Mouse (Mus musculus) frontal cortex, postnatal 10 days (tissue): ENCODE measurements around the gene Plekha7.

Experiments
- DNase-seq, 2 experiments: peaks; one replicate each; pipeline ENCODE4 v3.0.0; 2022; ENCODE audit warnings: low spot score in 2 of 2, mixed read lengths in 1 of 2

The Plekha7 gene

GRCm38 (mm10) chr7:116251516-116251915 is 56.7 kb downstream of the Plekha7 start:
- DNase-seq: no peak

- DNase-seq: no peak
Measured at GRCm38 (mm10) chr7:116248536-116248935, 59.6 kb downstream of the Plekha7 start.

- DNase-seq: no peak
Measured at GRCm38 (mm10) chr7:116247377-116247729, 60.8 kb downstream of the Plekha7 start.

DNA sequence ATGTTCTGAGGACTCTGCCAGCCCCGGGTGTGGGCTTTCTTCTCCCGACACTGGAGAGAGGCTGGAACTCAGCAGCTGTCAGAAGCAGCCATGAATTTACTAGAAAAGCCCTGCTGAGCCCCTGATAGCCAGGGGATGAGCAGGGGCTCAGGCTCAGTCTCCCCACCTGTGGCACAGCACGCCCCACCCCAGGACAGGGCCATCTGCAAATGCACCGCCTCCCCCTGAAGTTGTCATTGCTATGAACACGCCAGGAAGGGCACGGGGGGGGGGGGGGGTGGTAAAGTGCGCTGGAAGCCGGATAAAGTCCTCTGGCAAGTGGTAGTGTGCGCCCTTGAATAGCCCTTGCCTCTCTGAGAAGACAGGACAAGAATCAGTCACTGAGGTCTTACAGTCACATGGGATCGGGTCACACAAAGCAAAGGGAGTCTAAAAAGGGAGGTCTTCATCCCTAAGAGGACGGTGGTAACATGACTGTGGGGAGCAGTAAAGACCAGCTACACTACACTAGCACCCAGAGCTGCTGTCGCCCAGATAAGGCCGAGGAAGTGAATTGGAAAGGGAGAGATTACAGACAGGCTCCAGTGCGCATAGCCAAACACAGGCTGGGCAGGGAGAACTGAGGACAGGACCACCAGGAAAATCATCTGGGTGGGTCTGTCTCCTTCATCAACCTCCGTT is 61.3 kb downstream of the Plekha7 start:
- DNase-seq: no peak

GRCm38 (mm10) chr7:116245815-116246695 is 62.1 kb downstream of the Plekha7 start:
- DNase-seq: no peak

DNA sequence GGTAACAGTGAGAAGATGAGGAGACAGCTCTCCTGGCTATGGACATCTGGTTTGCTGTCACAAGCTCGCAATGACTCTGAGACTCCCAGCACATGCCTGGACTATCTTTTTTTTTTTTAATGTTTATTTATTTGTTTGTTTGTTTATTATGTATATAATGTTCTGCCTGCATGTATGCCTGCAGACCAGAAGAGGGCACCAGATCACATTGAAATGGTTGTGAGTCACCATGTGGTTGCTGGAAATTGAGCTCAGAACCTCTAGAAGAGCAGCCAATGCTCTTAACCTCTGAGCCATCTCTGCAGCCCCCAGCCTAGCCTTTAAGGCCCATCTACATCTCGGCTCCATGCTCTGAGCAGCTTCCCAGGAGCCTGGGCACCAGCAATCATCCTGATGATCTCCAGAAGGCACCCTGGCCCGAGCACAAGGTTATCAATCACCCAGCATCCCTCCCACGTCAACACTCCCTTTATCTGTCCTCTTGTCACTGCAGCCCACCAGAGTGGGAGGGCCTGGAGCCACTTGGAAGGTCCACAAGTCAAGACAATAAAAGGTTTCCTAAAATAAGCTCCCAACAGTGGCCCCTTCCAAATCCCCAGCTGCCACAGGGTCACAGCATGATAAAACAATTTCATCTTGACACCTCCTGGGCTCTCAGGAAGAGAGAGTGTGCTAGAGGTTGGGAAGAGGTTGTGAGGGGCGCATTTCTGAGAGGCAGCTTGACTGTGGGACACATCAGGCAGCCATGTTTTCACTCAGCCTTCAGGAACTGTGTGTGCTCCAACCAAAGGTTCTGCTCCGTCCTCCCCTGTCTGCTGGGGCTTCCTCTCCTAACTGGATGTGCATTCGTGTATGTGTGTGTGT is 63.6 kb downstream of the Plekha7 start:
- no peak for DNase-seq

GRCm38 (mm10) chr7:116242810-116243209 is 65.4 kb downstream of the Plekha7 start:
- DNase-seq: no peak

GRCm38 (mm10) chr7:116241601-116242000 is 66.6 kb downstream of the Plekha7 start:
- no peak for DNase-seq

DNA sequence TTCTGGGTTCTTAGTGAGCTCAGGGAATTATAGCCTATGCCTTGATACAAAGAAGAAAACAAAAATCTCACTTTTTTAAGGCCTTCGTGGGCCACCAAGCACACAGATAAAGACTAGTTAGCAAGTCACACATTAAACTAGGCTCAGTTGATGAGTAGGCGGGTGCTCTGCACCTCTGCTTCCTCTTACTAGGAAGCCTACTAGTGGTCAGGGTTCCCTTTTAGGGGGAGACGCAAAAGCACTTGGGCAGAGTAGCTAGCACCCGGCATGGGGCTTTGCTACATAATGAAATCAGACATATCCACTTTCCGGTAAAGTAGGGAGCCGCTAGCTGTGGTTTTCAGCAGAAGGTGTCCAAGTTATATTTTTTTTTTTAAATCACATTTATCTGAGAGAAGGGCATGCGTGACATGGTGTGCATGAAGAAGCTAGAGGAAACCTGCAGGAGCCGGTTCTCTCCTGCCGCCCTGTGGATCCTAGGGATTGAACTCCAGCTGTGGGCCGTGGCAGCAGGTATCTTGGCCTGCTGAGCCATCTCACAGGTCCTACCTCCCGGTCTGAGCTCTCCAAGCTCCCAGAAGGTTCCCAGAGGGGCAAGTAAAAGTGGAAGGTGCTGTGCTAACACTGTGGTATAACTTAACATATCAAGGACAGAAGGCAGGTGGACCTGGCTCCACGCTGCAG is 67.2 kb downstream of the Plekha7 start:
- DNase-seq: no peak

GRCm38 (mm10) chr7:116240353-116240752 is 67.8 kb downstream of the Plekha7 start:
- DNase-seq: no peak

DNA sequence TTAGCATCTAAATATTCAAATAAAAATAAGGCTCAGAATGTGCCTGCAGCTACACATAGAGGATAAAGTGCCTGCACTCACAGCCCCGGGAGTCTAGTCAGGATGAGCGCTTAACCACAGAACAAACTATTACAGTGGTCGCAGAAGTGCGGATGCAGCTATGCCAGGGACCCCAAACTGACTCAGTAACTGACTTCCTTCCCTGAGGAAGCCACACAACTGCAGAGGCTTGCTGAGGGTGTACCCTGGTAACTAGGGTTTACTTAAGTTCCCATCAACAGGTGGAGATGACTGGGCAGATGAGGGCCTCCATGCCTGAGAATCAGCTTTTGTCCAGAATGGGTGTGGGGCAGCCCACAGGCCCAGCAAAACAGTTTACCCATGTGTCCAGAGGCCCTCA is 69.9 kb downstream of the Plekha7 start:
- no peak for DNase-seq

DNA sequence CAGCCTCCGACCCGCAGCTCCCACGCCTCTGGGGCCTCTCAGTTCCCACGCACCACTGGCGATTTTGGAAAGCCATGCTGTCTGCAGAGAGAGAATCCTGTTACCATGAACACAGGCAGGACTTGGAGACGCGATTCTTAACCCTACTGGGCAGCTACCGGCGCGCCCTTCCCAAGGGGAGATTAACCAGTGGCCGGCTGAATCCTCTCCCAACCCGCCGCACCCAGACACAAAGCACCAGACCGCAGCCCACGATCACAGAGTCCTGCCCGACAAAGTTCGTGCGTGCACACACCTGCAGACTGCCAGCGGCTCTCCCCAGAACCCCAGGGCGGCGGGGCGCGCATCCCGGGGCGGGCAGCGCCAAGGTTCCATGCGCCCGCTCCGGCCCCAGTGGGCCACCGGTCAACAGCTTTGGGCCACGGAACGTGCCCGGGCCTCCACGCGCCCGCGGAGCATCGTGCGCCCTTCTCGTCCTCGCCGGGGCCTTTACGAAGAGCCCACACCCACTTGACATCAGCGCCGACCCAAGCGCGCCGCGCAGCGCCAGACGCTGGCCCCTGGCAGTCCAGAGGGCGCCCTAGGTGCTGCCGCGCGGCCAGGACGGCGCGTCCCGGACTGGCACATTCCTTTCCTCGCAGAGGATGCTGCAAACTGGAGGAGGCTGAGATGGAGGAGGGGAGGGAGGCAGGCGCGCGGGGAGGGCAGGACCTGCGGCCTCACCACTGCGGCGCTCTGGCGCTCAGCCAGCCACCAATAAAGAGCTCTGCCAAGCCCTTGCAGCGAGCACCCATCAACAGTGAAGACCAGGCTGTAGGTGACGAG is 70.8 kb downstream of the Plekha7 start:
- no peak for DNase-seq

GRCm38 (mm10) chr7:116236608-116237007 is 71.6 kb downstream of the Plekha7 start:
- DNase-seq: no peak

DNA sequence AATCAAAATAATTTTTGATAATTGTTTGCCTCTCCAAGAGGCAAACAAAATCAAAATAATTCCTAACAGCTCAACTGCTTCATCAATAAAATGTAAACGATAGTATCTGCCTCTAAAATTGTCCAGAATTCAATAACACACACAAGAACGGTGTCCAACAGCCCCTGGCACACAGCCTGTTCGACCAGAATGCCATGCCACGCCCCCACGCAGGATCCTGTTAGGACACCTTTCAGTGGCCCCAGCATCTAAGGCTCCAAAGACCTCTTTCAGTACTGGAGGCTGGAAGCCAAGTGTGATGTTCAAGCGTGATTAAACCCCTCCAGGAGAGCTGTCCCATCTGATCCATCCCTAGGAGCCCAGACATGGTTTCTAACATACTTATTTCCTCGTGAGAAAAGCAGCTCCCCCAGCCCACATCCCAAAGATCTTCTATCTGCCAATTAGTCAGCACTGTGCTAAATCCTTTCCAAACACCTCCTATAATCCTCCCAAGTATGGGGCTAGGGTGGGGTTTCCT is 73.8 kb downstream of the Plekha7 start:
- DNase-seq: no peak

GRCm38 (mm10) chr7:116230811-116231609 is 77.2 kb downstream of the Plekha7 start:
- no peak for DNase-seq

DNA sequence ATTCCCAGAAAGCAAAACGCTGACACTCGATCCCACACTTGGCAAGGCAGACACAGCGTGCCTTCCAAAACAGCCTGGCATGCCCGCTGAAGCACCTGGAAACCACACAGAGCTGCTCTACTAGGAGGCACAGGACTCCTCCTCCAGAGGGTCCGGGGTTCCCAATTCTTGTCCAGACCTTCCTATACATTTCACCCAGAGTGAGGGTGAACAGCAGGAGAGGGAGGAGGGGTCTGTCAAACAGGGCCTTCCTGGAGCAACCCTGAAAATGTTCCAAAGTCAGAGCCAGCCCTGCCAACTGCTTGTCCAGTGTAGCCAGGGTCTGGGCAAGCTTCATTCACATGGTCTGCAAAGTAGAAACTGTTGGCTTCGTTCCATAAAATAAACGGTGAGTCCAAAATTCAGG is 81.3 kb downstream of the Plekha7 start:
- no peak for DNase-seq

DNA sequence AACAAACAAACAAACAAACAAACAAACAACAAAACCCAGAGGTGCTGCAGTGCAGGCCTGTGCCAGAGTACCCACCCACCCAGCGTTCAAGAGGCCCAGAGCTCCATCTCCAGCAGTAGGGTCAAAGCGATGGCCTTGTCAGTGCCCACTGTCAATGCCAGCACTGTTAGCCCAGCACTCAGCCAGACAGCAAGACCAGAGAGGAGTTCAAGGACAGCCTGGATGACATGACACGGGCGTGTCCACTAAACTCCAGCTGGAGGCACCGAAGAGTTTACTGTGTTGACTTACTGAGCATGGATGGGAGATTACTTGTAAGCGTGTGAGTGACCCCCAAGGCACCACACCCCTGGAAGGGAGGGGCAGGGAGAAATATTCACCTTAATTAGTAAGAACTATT is 81.9 kb downstream of the Plekha7 start:
- no peak for DNase-seq

- DNase-seq: no peak
Measured at GRCm38 (mm10) chr7:116224543-116224942, 83.6 kb downstream of the Plekha7 start.

DNA sequence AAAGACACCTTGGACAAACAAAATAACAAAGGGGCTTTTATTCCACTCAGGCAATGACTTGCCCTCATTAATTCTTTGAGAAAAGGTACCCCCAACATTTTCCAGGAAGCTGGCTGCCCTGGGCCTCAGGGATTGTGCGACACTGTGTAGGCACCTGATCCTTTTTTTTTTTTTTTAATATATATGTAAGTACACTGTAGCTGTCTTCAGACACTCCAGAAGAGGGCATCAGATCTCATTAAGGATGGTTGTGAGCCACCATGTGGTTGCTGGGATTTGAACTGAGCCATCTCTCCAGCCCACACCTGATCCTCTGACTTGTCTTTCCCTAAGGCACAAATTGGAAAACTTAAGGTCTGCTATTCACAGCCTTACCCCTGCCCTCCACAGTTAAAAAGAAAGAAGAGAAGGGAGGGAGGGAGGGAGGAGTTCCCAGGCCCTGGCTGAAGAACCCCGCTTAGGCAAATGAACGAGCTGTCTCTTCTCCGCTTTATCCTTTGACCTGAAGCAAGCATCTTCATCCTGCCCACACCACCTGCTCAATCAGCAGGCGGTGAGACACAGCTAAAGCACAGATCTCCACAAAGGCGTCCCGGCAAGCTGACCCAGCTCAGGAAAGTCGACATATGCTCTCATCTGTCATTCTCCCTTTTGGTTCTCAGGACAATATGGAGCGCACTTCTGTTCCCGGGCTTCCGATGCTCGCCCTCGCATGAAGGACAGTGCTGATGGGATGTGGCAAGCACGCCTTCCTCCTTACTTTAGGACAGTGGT is 85.0 kb downstream of the Plekha7 start:
- DNase-seq: no peak
